Mouse (Mus musculus) kidney, adult 2 months (tissue): Measurements from ENCODE around the gene Ltb. TPM values are rescaled to one million over a fixed set of nuclear protein-coding genes. Genes with fewer than 3 reads are reported as not detected.

Source experiments
- DNase-seq: peaks from one replicate; pipeline ENCODE4 v3.0.0; 2021
- H3K27ac ChIP-seq: fragments of 200-500 bp; 2 replicates; pipeline ENCODE4 v1.5.1; 2012; ENCODE audit warnings: low read depth, low read length, control low read depth, inconsistent platforms; ENCODE audit not compliant: insufficient read depth
- H3K27me3 ChIP-seq: fragments of 200-500 bp; replicated peaks from 2 replicates; pipeline ENCODE4 v1.6.1; 2012; ENCODE audit warnings: mild to moderate bottlenecking, moderate library complexity, low read length, inconsistent platforms; ENCODE audit not compliant: control insufficient read depth, insufficient read depth
- H3K36me3 ChIP-seq: fragments of 200-500 bp; 2 replicates; pipeline ENCODE4 v1.6.1; 2012; ENCODE audit warnings: mild to moderate bottlenecking, moderate library complexity, low read length, inconsistent platforms; ENCODE audit not compliant: control insufficient read depth, insufficient read depth
- H3K4me1 ChIP-seq: fragments of 200-500 bp; 2 replicates; pipeline ENCODE4 v1.6.1; 2011; ENCODE audit warnings: low read length; ENCODE audit not compliant: control insufficient read depth, insufficient read depth
- H3K4me3 ChIP-seq: fragments of 200-500 bp; 2 replicates; pipeline ENCODE4 v1.5.1; 2011; ENCODE audit warnings: mild to moderate bottlenecking, low read depth, low read length, control low read depth; ENCODE audit not compliant: insufficient read depth
- CTCF ChIP-seq: fragments of 200-500 bp; conservative IDR thresholded peaks from 2 replicates; pipeline ENCODE4 v1.5.1; 2011; ENCODE audit warnings: low read depth, mild to moderate bottlenecking, control low read depth, low read length, moderate library complexity, mixed read lengths; ENCODE audit not compliant: insufficient read depth, insufficient read length
- POLR2A ChIP-seq: fragments of 200-500 bp; IDR thresholded peaks from one replicate; pipeline ENCODE4 v1.6.1; 2011; ENCODE audit warnings: low read depth, low read length, control low read depth
- WGBS: fragments of 180-500 bp; shearing (Covaris S2); methylation state at CpG from one replicate; pipeline ENCODE4 v1.1.7; 2018; 5-methylcytosine and 5-hydroxymethylcytosine counted together
- polyA plus RNA-seq: library from polyadenylated mRNA; depleted of rRNA; stranded (reverse); fragments of >200 nt; gene quantifications from 2 replicates; pipeline ENCODE4 v1.2.3, GENCODE M21; 2012; rRNA removed

The Ltb gene
- polyA plus RNA-seq, result 2.5 and 20.9 TPM in 2 replicates

GRCm38 (mm10) chr17:35193881-35194843 lies at the start of gene Ltb:
Gene Ltb (plus strand): TSS chr17:35194439.
- Histone ChIP-seq H3K36me3 (no peaks in the 10 kb centered on the region), H3K4me1 (no peaks in the 10 kb centered on the region), H3K27me3 (no peaks in the 10 kb centered on the region), H3K27ac (no peak within 1 kb of the TSS), H3K4me3 (no peak within 1 kb of the TSS)
- no peak for TF ChIP-seq POLR2A
- no peak for TF ChIP-seq CTCF
- no peak for DNase-seq
- WGBS, result 63% methylated on average over 28 of the region's 28 CpGs

- DNase-seq, result no peak
- Histone ChIP-seq H3K4me3 (no peak overlapping the region), H3K27ac (no peak overlapping the region), H3K36me3 (peaks cover 26% of the 10 kb centered on the region), H3K4me1 (no peaks in the 10 kb centered on the region), H3K27me3 (no peaks in the 10 kb centered on the region)
- WGBS, result 74% methylated on average over 5 of the region's 5 CpGs
- TF ChIP-seq CTCF (no peak), POLR2A (no peak)
Observed at GRCm38 (mm10) chr17:35146139-35146538, 48.1 kb upstream of the Ltb start.

DNA sequence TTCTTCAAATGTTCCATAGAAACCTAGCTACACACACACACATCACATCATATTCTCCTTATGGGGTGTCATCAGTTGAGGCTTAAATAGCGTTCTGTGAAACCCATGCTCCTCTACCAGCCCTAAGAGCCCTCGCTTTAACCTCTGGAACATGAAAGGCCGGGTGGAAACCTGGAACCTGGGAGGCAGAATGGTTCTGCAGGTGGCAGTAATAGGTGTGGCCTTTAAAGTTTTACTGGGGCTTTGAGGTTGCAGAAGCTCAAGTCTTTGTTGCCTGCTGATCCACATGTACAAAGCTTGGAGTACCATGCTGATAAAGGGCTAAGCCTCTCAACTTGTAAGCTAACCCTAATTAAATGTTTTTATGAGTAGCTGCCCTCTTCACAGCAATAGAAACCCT lies 46.9 kb upstream of the Ltb start:
- Histone ChIP-seq H3K4me1 (no peaks in the 10 kb centered on the region; the same call in 1 of the 2 replicates), H3K27me3 (no peaks in the 10 kb centered on the region), H3K36me3 (peaks cover 23% of the 10 kb centered on the region), H3K27ac (no peak overlapping the region), H3K4me3 (no peak overlapping the region)
- WGBS, result 62% methylated on average over 3 of the region's 3 CpGs
- no peak for DNase-seq
- no peak for TF ChIP-seq CTCF
- no peak for TF ChIP-seq POLR2A

DNA sequence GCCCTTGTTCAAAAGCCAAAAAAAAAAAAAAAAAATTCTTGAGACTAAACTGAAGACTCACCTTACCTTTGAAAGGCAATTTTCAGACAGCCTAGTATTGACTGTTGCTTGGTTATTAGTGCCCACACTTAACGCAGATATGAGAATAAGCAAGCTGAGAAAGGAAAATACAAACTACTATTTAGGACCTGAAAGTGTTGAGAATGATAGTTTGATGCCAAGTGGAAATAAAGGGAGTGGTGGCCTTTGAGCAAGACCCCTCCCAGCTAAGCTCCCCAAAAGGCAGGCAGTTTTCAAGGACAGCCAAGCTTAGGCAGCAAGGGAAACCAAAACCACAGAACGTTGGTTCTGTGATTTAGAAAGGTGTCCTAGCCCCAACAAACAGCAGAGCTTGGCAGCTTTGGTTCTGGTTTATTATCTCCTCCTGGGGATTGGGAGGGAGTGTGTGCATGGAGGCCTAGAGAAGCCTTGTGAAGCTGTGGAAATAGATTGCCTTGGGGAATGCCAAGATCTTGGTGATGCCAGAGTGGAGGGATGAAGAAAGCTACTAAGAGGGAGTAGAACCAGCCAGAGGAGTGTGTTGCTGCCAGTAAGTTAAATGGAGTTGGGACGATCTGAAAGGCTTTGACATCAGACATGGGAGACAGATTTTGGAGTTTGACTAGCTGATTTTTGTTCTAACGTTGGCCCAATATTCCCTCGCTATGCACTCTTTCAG lies 46.2 kb upstream of the Ltb start:
- Histone ChIP-seq H3K27ac (no peak overlapping the region; the same call in 1 of the 2 replicates), H3K27me3 (no peaks in the 10 kb centered on the region), H3K36me3 (peaks cover 24% of the 10 kb centered on the region), H3K4me1 (no peaks in the 10 kb centered on the region; the same call in 1 of the 2 replicates), H3K4me3 (no peak overlapping the region)
- 59% methylated on average over 5 of the region's 5 CpGs for WGBS
- TF ChIP-seq POLR2A (no peak), CTCF (no peak)
- DNase-seq, result no peak

GRCm38 (mm10) chr17:35152121-35152520 lies 42.1 kb upstream of the Ltb start:
- Histone ChIP-seq H3K4me3 (no peak overlapping the region), H3K4me1 (no peaks in the 10 kb centered on the region; the same call in 1 of the 2 replicates), H3K36me3 (peaks cover 40% of the 10 kb centered on the region), H3K27ac (peak overlapping the region; percentile 66; the same call in 1 of the 2 replicates), H3K27me3 (no peaks in the 10 kb centered on the region)
- TF ChIP-seq CTCF, result no peak
- TF ChIP-seq POLR2A, result no peak
- peak; percentile 70 for DNase-seq
- 55% methylated on average over 4 of the region's 4 CpGs for WGBS

GRCm38 (mm10) chr17:35153077-35153476 lies 41.2 kb upstream of the Ltb start:
- Histone ChIP-seq H3K27ac (no peak overlapping the region), H3K4me3 (no peak overlapping the region), H3K27me3 (no peaks in the 10 kb centered on the region), H3K4me1 (no peaks in the 10 kb centered on the region; the same call in 1 of the 2 replicates), H3K36me3 (peaks cover 40% of the 10 kb centered on the region)
- TF ChIP-seq POLR2A, result no peak
- TF ChIP-seq CTCF, result no peak
- no peak for DNase-seq
- 87% methylated on average over 9 of the region's 9 CpGs for WGBS

DNA sequence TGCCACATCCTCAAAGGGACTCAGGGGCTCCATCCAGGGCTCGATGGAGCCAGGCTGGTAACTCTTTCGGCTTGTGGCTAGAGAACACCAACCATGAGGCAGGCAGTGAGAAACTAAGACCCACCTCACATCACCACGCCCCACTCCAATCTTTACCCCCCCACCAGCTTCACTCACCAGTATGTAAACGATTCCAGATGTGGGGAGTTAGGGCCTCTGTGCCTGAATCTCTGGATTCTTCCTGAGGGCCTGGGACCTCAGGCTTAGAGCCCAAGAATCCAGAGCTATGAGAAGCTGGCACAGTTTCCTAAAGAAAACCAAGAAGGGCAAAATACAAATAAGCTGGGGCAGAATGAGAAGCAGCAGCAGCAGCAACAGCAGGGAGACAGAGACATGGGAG lies 40.3 kb upstream of the Ltb start:
- TF ChIP-seq CTCF (no peak), POLR2A (no peak)
- Histone ChIP-seq H3K4me3 (no peak overlapping the region), H3K27ac (no peak overlapping the region), H3K36me3 (peaks cover 41% of the 10 kb centered on the region), H3K4me1 (no peaks in the 10 kb centered on the region; the same call in 1 of the 2 replicates), H3K27me3 (no peaks in the 10 kb centered on the region)
- DNase-seq, result no peak
- 82% methylated on average over 4 of the region's 4 CpGs for WGBS
